ENCODE assay signal across 7 mouse cellular contexts in the genomic region with DNA sequence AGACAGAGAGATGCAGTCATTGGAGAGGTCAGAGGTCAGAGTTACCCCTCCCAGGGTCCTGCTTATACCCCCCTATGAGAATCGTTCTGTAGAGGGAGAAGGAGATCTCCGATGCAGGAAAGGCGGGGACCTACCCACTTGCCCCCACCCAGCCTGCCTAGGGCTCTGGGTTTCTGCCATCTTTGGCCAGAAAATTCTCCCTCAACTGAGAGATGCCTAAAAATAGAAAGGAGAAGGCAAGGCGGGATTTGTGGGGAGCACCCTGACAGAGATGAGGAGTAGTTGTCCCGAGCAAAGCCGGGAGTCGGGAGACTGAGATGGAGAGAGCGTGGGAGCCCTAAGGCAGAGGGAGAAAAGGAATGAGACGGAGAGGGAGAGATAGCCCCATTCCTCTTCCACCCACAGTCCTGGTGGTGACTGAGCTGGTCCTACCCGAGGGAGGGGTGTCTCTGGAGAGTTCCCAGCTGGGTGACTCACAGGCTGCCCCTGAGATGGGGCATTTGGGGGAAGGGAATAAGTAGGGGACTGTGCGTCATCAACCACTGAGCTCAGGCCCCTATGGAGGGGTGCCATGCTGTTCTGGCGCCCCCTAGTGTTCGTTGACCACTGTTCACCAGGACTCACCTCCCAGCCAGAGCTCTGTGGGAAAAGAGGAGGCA. TPM values are rescaled to one million over a fixed set of nuclear protein-coding genes. Genes with fewer than 3 reads are reported as not detected.
A peak's percentile ranks its signal among the peaks of the same experiment; 100 is the strongest.
DNase-seq lines count a peak whose midpoint lies in the region; ATAC-seq and TF ChIP-seq lines count a peak whose summit lies in the region.

No protein-coding gene starts in this region.

- H3K27me3 ChIP-seq in embryonic facial prominence, embryonic 11.5 days (ENCODE audit: control insufficient read depth, insufficient read depth, low read length), result no peaks in the 10 kb centered on the region
- no peaks in the 10 kb centered on the region for H3K27me3 ChIP-seq in kidney, adult 2 months (replicated peaks; ENCODE audit: control insufficient read depth, insufficient read depth, low read length)
- H3K27me3 ChIP-seq in limb, embryonic 12.5 days, result no peaks in the 10 kb centered on the region
- no peaks in the 10 kb centered on the region for H3K27me3 ChIP-seq in midbrain, embryonic 16.5 days (ENCODE audit: control insufficient read depth, insufficient read depth, low read depth, low read length)
- no peaks in the 10 kb centered on the region for H3K27me3 ChIP-seq in spleen, adult 2 months (ENCODE audit: control insufficient read depth, insufficient read depth, low read length)

- H3K9ac ChIP-seq in embryonic facial prominence, embryonic 11.5 days (replicated peaks; ENCODE audit: low read length), result peak overlapping the region; percentile 32; the same call in 1 of the 2 replicates
- H3K9ac ChIP-seq in limb, embryonic 12.5 days (replicated peaks), result no peak overlapping the region
- H3K9ac ChIP-seq in midbrain, embryonic 16.5 days (ENCODE audit: low read depth, low read length), result no peak overlapping the region

- no peak overlapping the region for H3K4me3 ChIP-seq in embryonic facial prominence, embryonic 11.5 days (ENCODE audit: low read depth, low read length)
- H3K4me3 ChIP-seq in kidney, adult 2 months (ENCODE audit: insufficient read depth, low read depth, low read length), result no peak overlapping the region
- H3K4me3 ChIP-seq in limb, embryonic 12.5 days (replicated peaks), result no peak overlapping the region
- no peak overlapping the region for H3K4me3 ChIP-seq in midbrain, embryonic 16.5 days (ENCODE audit: low read depth, low read length)
- no peak overlapping the region for H3K4me3 ChIP-seq in spleen, adult 2 months (ENCODE audit: extremely low read depth, insufficient read depth, insufficient read length)

- no peaks in the 10 kb centered on the region for H3K4me1 ChIP-seq in embryonic facial prominence, embryonic 11.5 days (ENCODE audit: control insufficient read depth, insufficient read depth, low read length)
- H3K4me1 ChIP-seq in kidney, adult 2 months (ENCODE audit: control insufficient read depth, insufficient read depth, low read length), result no peaks in the 10 kb centered on the region
- H3K4me1 ChIP-seq in limb, embryonic 12.5 days (replicated peaks), result peaks cover 4% of the 10 kb centered on the region; the same call in 1 of the 2 replicates
- H3K4me1 ChIP-seq in midbrain, embryonic 16.5 days (ENCODE audit: control insufficient read depth, insufficient read depth, low read length), result no peaks in the 10 kb centered on the region
- H3K4me1 ChIP-seq in spleen, adult 2 months (ENCODE audit: control insufficient read depth, insufficient read depth, insufficient read length), result no peaks in the 10 kb centered on the region

- no peaks in the 10 kb centered on the region for H3K36me3 ChIP-seq in embryonic facial prominence, embryonic 11.5 days (replicated peaks; ENCODE audit: control insufficient read depth, insufficient read depth, low read depth, low read length)
- no peaks in the 10 kb centered on the region for H3K36me3 ChIP-seq in kidney, adult 2 months (ENCODE audit: control insufficient read depth, insufficient read depth, low read length)
- peaks cover 62% of the 10 kb centered on the region for H3K36me3 ChIP-seq in limb, embryonic 12.5 days
- H3K36me3 ChIP-seq in midbrain, embryonic 16.5 days (ENCODE audit: control insufficient read depth, insufficient read depth, low read length), result no peaks in the 10 kb centered on the region
- H3K36me3 ChIP-seq in spleen, adult 2 months (ENCODE audit: control insufficient read depth, insufficient read depth, low read length), result no peaks in the 10 kb centered on the region

- H3K4me2 ChIP-seq in embryonic facial prominence, embryonic 11.5 days (ENCODE audit: low read depth, low read length), result no peak overlapping the region
- no peak overlapping the region for H3K4me2 ChIP-seq in limb, embryonic 12.5 days
- H3K4me2 ChIP-seq in midbrain, embryonic 16.5 days (ENCODE audit: low read length), result no peak overlapping the region

- 45% methylated on average over 13 of the region's 13 CpGs for WGBS in embryonic facial prominence, embryonic 11.5 days
- 33% methylated on average over 13 of the region's 13 CpGs for WGBS in kidney, adult 2 months
- WGBS in limb, embryonic 12.5 days, result 49% methylated on average over 13 of the region's 13 CpGs
- 38% methylated on average over 13 of the region's 13 CpGs for WGBS in midbrain, embryonic 16.5 days
- 44% methylated on average over 13 of the region's 13 CpGs for WGBS in spleen, adult 2 months

- TF ChIP-seq CTCF in kidney, adult 2 months (conservative IDR thresholded peaks at IDR 0.05; ENCODE audit: insufficient read depth, insufficient read length, low read depth, low read length), result peak; percentile 95
- TF ChIP-seq CTCF in spleen, adult 2 months (IDR thresholded peaks at IDR 0.05; ENCODE audit: extremely low read depth, insufficient read depth, insufficient read length, insufficient replicate concordance), result peak; percentile 93

- H3K27ac ChIP-seq in embryonic facial prominence, embryonic 11.5 days (replicated peaks; ENCODE audit: low read depth, low read length), result no peak overlapping the region
- peak overlapping the region; percentile 10; the same call in 1 of the 2 replicates for H3K27ac ChIP-seq in kidney, adult 2 months (ENCODE audit: insufficient read depth, low read depth, low read length)
- no peak overlapping the region for H3K27ac ChIP-seq in limb, embryonic 12.5 days
- H3K27ac ChIP-seq in midbrain, embryonic 16.5 days (ENCODE audit: low read length), result no peak overlapping the region
- H3K27ac ChIP-seq in spleen, adult 2 months (ENCODE audit: insufficient read depth, low read length), result no peak overlapping the region

- TF ChIP-seq POLR2A in kidney, adult 2 months (IDR thresholded peaks at IDR 0.05; ENCODE audit: low read depth, low read length), result no peak
- TF ChIP-seq POLR2A in spleen, adult 2 months (IDR thresholded peaks at IDR 0.05; ENCODE audit: low read depth, low read length), result no peak

- ATAC-seq in embryonic facial prominence, embryonic 11.5 days (replicated peaks; ENCODE audit: insufficient number of reproducible peaks, low FRiP score, low TSS enrichment, low read depth), result peak; percentile 81
- ATAC-seq in limb, embryonic 12.5 days (ENCODE audit: insufficient number of reproducible peaks, insufficient read depth, low FRiP score, low TSS enrichment, low read depth), result peak; percentile 89
- ATAC-seq in midbrain, embryonic 16.5 days, result peak; percentile 81

- H3K9me3 ChIP-seq in embryonic facial prominence, embryonic 11.5 days (replicated peaks; ENCODE audit: control insufficient read depth, low read length), result no peaks in the 10 kb centered on the region
- no peaks in the 10 kb centered on the region for H3K9me3 ChIP-seq in limb, embryonic 12.5 days
- no peaks in the 10 kb centered on the region for H3K9me3 ChIP-seq in midbrain, embryonic 16.5 days (replicated peaks; ENCODE audit: control insufficient read depth, low read length, poor library complexity, severe bottlenecking)

- DNase-seq in adrenal gland, postnatal 14 days, result peak; percentile 93
- peak; percentile 89 for DNase-seq in embryonic facial prominence, embryonic 11.5 days (ENCODE audit: low spot score)
- peak; percentile 88 to 94 for DNase-seq in heart, adult 18-20 months
- DNase-seq in kidney, adult 2 months, result peak; percentile 76
- peak; percentile 25 to 66 for DNase-seq in spleen, adult 2 months (ENCODE audit: low read depth in 1 of 2, low spot score in 2 of 2)

RNA-seq across cellular contexts. Expression of a gene that starts 5.6 kb away (rescaled TPM):
- total RNA-seq in adrenal gland, postnatal 14 days (2021), result 31.5 and 31.8 TPM in 2 replicates
- polyA plus RNA-seq in embryonic facial prominence, embryonic 11.5 days (2014; fragmentation: Nextera tagmentation; extraction: Ambion mirVana), result 6.1 and 7.6 TPM in 2 replicates
- total RNA-seq in heart, adult 18-20 months (2021), result 10 to 100 TPM; 58.1 to 60.8 TPM
- 21.8 and 23.6 TPM in 2 replicates for polyA plus RNA-seq in kidney, adult 2 months (2012; rRNA removed)
- 19.9 and 22.3 TPM in 2 replicates for polyA plus RNA-seq in limb, embryonic 12.5 days (2016; fragmentation: Nextera tagmentation; extraction: Ambion mirVana)
- polyA plus RNA-seq in midbrain, embryonic 16.5 days (2015; fragmentation: Nextera tagmentation; extraction: Ambion mirVana), result 3.1 and 3.5 TPM in 2 replicates
- polyA plus RNA-seq in spleen, adult 2 months (2012; rRNA removed), result 15.4 and 19.8 TPM in 2 replicates

RNA-seq across cellular contexts. Expression of a gene that starts 31.2 kb away (rescaled TPM):
- 5.1 and 10.2 TPM in 2 replicates for total RNA-seq in adrenal gland, postnatal 14 days (2021)
- 0.25 TPM in 1 of 2 replicates, not detected in the other for polyA plus RNA-seq in embryonic facial prominence, embryonic 11.5 days (2014; fragmentation: Nextera tagmentation; extraction: Ambion mirVana)
- under 1 TPM in 1 of 2 experiments, not detected in 1; 0.69 TPM for total RNA-seq in heart, adult 18-20 months (2021)
- 11.9 and 19.5 TPM in 2 replicates for polyA plus RNA-seq in kidney, adult 2 months (2012; rRNA removed)
- 0.99 and 1.1 TPM in 2 replicates for polyA plus RNA-seq in limb, embryonic 12.5 days (2016; fragmentation: Nextera tagmentation; extraction: Ambion mirVana)
- polyA plus RNA-seq in midbrain, embryonic 16.5 days (2015; fragmentation: Nextera tagmentation; extraction: Ambion mirVana), result 0.87 TPM in 1 of 2 replicates, not detected in the other
- 0.60 and 1.3 TPM in 2 replicates for polyA plus RNA-seq in spleen, adult 2 months (2012; rRNA removed)

RNA-seq across cellular contexts. Expression of a gene that starts 44.0 kb away (rescaled TPM):
- total RNA-seq in adrenal gland, postnatal 14 days (2021), result 9.1 and 10.4 TPM in 2 replicates
- 126 and 132 TPM in 2 replicates for polyA plus RNA-seq in embryonic facial prominence, embryonic 11.5 days (2014; fragmentation: Nextera tagmentation; extraction: Ambion mirVana)
- total RNA-seq in heart, adult 18-20 months (2021), result 1 to 10 TPM; 4.7 to 6.4 TPM
- polyA plus RNA-seq in kidney, adult 2 months (2012; rRNA removed), result 3.4 and 6.0 TPM in 2 replicates
- polyA plus RNA-seq in limb, embryonic 12.5 days (2016; fragmentation: Nextera tagmentation; extraction: Ambion mirVana), result 152 and 161 TPM in 2 replicates
- 10.4 and 11.8 TPM in 2 replicates for polyA plus RNA-seq in midbrain, embryonic 16.5 days (2015; fragmentation: Nextera tagmentation; extraction: Ambion mirVana)
- polyA plus RNA-seq in spleen, adult 2 months (2012; rRNA removed), result 9.0 and 11.6 TPM in 2 replicates

RNA-seq across cellular contexts. Expression of a gene that starts 48.3 kb away (rescaled TPM):
- 46.0 and 49.2 TPM in 2 replicates for total RNA-seq in adrenal gland, postnatal 14 days (2021)
- 15.6 and 17.8 TPM in 2 replicates for polyA plus RNA-seq in embryonic facial prominence, embryonic 11.5 days (2014; fragmentation: Nextera tagmentation; extraction: Ambion mirVana)
- 10 to 100 TPM; 24.3 to 24.6 TPM for total RNA-seq in heart, adult 18-20 months (2021)
- polyA plus RNA-seq in kidney, adult 2 months (2012; rRNA removed), result 67.7 and 84.6 TPM in 2 replicates
- polyA plus RNA-seq in limb, embryonic 12.5 days (2016; fragmentation: Nextera tagmentation; extraction: Ambion mirVana), result 38.3 and 38.9 TPM in 2 replicates
- polyA plus RNA-seq in midbrain, embryonic 16.5 days (2015; fragmentation: Nextera tagmentation; extraction: Ambion mirVana), result 12.9 and 13.4 TPM in 2 replicates
- polyA plus RNA-seq in spleen, adult 2 months (2012; rRNA removed), result 43.3 and 47.6 TPM in 2 replicates
